Mouse (Mus musculus) hindbrain, postnatal 0 days (tissue): ENCODE data around the gene Pard3. TPM values are rescaled to one million over a fixed set of nuclear protein-coding genes. Genes with fewer than 3 reads are reported as not detected.
"Not testable (repeated sequence)": the region's sequence is repeated elsewhere in the genome, so short reads cannot be mapped to it uniquely, and the experiment has no call there.

ENCODE experiments used
- ATAC-seq: fragments of 200-750 bp; cut with Nextera tagmentation; 2 replicates; pipeline ENCODE4 v1.8.0; 2017; ENCODE audit warnings: mild to moderate bottlenecking, moderate TSS enrichment, moderate library complexity
- DNase-seq: peaks from one replicate; pipeline ENCODE4 v3.0.0-alpha.2; 2015; ENCODE audit warnings: low spot score
- H3K27ac ChIP-seq: fragments of 300-500 bp; sonication (generic); 2 replicates; pipeline ENCODE4 v1.5.1; 2014; ENCODE audit warnings: mild to moderate bottlenecking
- H3K27me3 ChIP-seq: fragments of 300-500 bp; sonication (generic); 2 replicates; pipeline ENCODE4 v1.6.1; 2014; ENCODE audit warnings: low read length, mixed read lengths; ENCODE audit not compliant: insufficient read depth
- H3K36me3 ChIP-seq: fragments of 300-500 bp; sonication (generic); 2 replicates; pipeline ENCODE4 v1.6.1; 2014; ENCODE audit warnings: low read length, mixed read lengths; ENCODE audit not compliant: insufficient read depth
- H3K4me1 ChIP-seq: fragments of 300-500 bp; sonication (generic); 2 replicates; pipeline ENCODE4 v1.6.1; 2014; ENCODE audit warnings: antibody characterized with exemption, low read length, mixed read lengths; ENCODE audit not compliant: insufficient read depth
- H3K4me2 ChIP-seq: fragments of 300-500 bp; sonication (generic); 2 replicates; pipeline ENCODE4 v1.6.1; 2014; ENCODE audit warnings: low read depth, mild to moderate bottlenecking, low read length, moderate library complexity, mixed read lengths
- H3K4me3 ChIP-seq: fragments of 300-500 bp; sonication (generic); 2 replicates; pipeline ENCODE4 v1.5.1; 2014; ENCODE audit warnings: low read length
- H3K9ac ChIP-seq: fragments of 300-500 bp; sonication (generic); replicated peaks from 2 replicates; pipeline ENCODE4 v1.6.1; 2014; ENCODE audit warnings: mild to moderate bottlenecking, low read length, moderate library complexity, mixed read lengths
- H3K9me3 ChIP-seq: fragments of 300-500 bp; sonication (generic); 2 replicates; pipeline ENCODE4 v1.6.1; 2016; ENCODE audit warnings: low read length, mixed read lengths
- CTCF ChIP-seq: IDR thresholded peaks from 2 replicates; pipeline ENCODE4 v1.5.1; 2016; ENCODE audit warnings: antibody characterized with exemption, control low read depth, low read depth
- WGBS: fragments of 180-500 bp; shearing (Covaris S2); extraction: QIAGEN DNeasy Blood & Tissue Kit; methylation state at CpG from one replicate; pipeline ENCODE4 v1.1.7; 2014; 5-methylcytosine and 5-hydroxymethylcytosine counted together
- polyA plus RNA-seq: library from polyadenylated mRNA; unstranded; fragments of >200 nt; fragmentation: Nextera tagmentation; extraction: Ambion mirVana; gene quantifications from 2 replicates; pipeline ENCODE4 v1.2.1, GENCODE M21; 2015
- total RNA-seq: library from RNA; depleted of rRNA; stranded (reverse); fragments of >200 nt; gene quantifications from 2 replicates; pipeline ENCODE4 v1.2.3, GENCODE M21; 2014

Gene Pard3
- total and polyA plus RNA-seq, 2 experiments from 2014 or later = 11.9 to 29.3 TPM

- Histone ChIP-seq H3K36me3 (no peaks in the 10 kb centered on the region), H3K9ac (no peak overlapping the region), H3K9me3 (no peaks in the 10 kb centered on the region), H3K4me3 (no peak overlapping the region), H3K4me2 (no peak overlapping the region), H3K4me1 (no peaks in the 10 kb centered on the region), H3K27me3 (no peaks in the 10 kb centered on the region), H3K27ac (no peak overlapping the region)
- WGBS = 60% methylated on average over 3 of the region's 3 CpGs
- ATAC-seq (no peak), DNase-seq (no peak)
- no peak for TF ChIP-seq CTCF
Observed at GRCm38 (mm10) chr8:127159421-127159966, 95.8 kb downstream of the Pard3 start.

- no peaks in the 10 kb centered on the region for H3K36me3 ChIP-seq
- DNase-seq (no peak), ATAC-seq (no peak)
- no peaks in the 10 kb centered on the region for H3K27me3 ChIP-seq
- H3K9me3 ChIP-seq = no peaks in the 10 kb centered on the region
- no peak overlapping the region for H3K4me3 ChIP-seq
- no peak overlapping the region for H3K27ac ChIP-seq
- H3K4me1 ChIP-seq = no peaks in the 10 kb centered on the region
- no peak overlapping the region for H3K4me2 ChIP-seq
- no peak for TF ChIP-seq CTCF
- H3K9ac ChIP-seq = no peak overlapping the region
- 92% methylated on average over 7 of the region's 7 CpGs for WGBS
Observed at GRCm38 (mm10) chr8:127161854-127162253, 98.2 kb downstream of the Pard3 start.

- H3K4me2 ChIP-seq = no peak overlapping the region
- H3K27ac ChIP-seq = no peak overlapping the region
- DNase-seq (no peak), ATAC-seq (no peak)
- no peaks in the 10 kb centered on the region for H3K27me3 ChIP-seq
- no peak for TF ChIP-seq CTCF
- WGBS = 91% methylated on average over 1 of the region's 1 CpGs
- no peak overlapping the region for H3K4me3 ChIP-seq
- H3K9me3 ChIP-seq = no peaks in the 10 kb centered on the region
- H3K9ac ChIP-seq = no peak overlapping the region
- no peaks in the 10 kb centered on the region for H3K4me1 ChIP-seq
- H3K36me3 ChIP-seq = no peaks in the 10 kb centered on the region
Observed at GRCm38 (mm10) chr8:127162821-127163220, 99.1 kb downstream of the Pard3 start.

GRCm38 (mm10) chr8:127164326-127165280 is 100.9 kb downstream of the Pard3 start:
- no peak for ATAC-seq
- WGBS = 86% methylated on average over 12 of the region's 12 CpGs
- DNase-seq = no peak
- Histone ChIP-seq H3K27ac (no peak overlapping the region), H3K9me3 (no peaks in the 10 kb centered on the region), H3K4me1 (no peaks in the 10 kb centered on the region), H3K9ac (no peak overlapping the region), H3K36me3 (no peaks in the 10 kb centered on the region), H3K4me2 (no peak overlapping the region), H3K4me3 (no peak overlapping the region), H3K27me3 (no peaks in the 10 kb centered on the region)
- TF ChIP-seq CTCF = no peak

- H3K4me3 ChIP-seq = no peak overlapping the region
- no peak overlapping the region for H3K27ac ChIP-seq
- H3K36me3 ChIP-seq = no peaks in the 10 kb centered on the region
- no peaks in the 10 kb centered on the region for H3K4me1 ChIP-seq
- ATAC-seq (no peak), DNase-seq (no peak)
- H3K27me3 ChIP-seq = no peaks in the 10 kb centered on the region
- no peak for TF ChIP-seq CTCF
- H3K9me3 ChIP-seq = no peaks in the 10 kb centered on the region
- H3K9ac ChIP-seq = no peak overlapping the region
- H3K4me2 ChIP-seq = no peak overlapping the region
- 85% methylated on average over 2 of the region's 2 CpGs for WGBS
Observed at GRCm38 (mm10) chr8:127168496-127168895, 104.8 kb downstream of the Pard3 start.

GRCm38 (mm10) chr8:127169361-127169760 is 105.7 kb downstream of the Pard3 start:
- Histone ChIP-seq H3K4me2 (no peak overlapping the region), H3K4me3 (no peak overlapping the region), H3K27me3 (no peaks in the 10 kb centered on the region), H3K4me1 (no peaks in the 10 kb centered on the region), H3K36me3 (no peaks in the 10 kb centered on the region), H3K27ac (no peak overlapping the region), H3K9ac (no peak overlapping the region), H3K9me3 (no peaks in the 10 kb centered on the region)
- ATAC-seq (no peak), DNase-seq (no peak)
- no peak for TF ChIP-seq CTCF
- 98% methylated on average over 5 of the region's 5 CpGs for WGBS

GRCm38 (mm10) chr8:127170372-127170771 is 106.7 kb downstream of the Pard3 start:
- H3K4me3 ChIP-seq, H3K4me2 ChIP-seq, H3K9me3 ChIP-seq, ATAC-seq, H3K4me1 ChIP-seq, H3K27ac ChIP-seq, DNase-seq, H3K36me3 ChIP-seq, H3K9ac ChIP-seq, H3K27me3 ChIP-seq: not testable (repeated sequence)
- WGBS = 87% methylated on average over 2 of the region's 2 CpGs
